Mouse (Mus musculus): Measurements from ENCODE around the gene Cldn4. TPM values are rescaled to one million over a fixed set of nuclear protein-coding genes. Genes with fewer than 3 reads are reported as not detected.
"Not testable (repeated sequence)": the region's sequence is repeated elsewhere in the genome, so short reads cannot be mapped to it uniquely, and the experiment has no call there.

The Cldn4 gene
- polyA plus RNA-seq, 1 experiment from 2014 or later = not detected

DNA sequence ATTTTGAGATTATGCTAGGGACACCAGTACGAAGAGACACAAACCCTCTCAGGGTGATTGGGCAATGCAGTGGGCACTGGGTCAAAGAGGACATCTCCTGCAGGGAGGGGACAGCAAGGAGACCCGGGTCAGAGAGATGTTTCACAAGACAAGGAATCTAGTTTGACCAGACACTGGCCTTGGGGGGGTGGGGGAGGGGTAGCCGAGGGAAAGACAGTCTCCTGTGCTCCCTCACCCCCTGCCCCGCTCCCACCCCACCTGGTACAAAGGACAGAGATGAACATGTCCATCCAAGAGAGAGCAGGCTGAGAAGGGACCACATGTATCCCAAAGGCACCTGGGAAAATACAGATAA, 1.3 kb upstream of the Cldn4 start:
- Histone ChIP-seq H3K4me3 (replicated peaks; ENCODE audit: low read length) (no peak overlapping the region), H3K27me3 (replicated peaks; ENCODE audit: control insufficient read depth, insufficient read depth, low read length) (peaks cover 24% of the 10 kb centered on the region), H3K27ac (ENCODE audit: low read length) (no peak overlapping the region), H3K9ac (replicated peaks; ENCODE audit: low read depth, low read length) (no peak overlapping the region), H3K4me1 (replicated peaks; ENCODE audit: control insufficient read depth, insufficient read depth, low read length) (no peaks in the 10 kb centered on the region), H3K4me2 (ENCODE audit: low read length) (no peak overlapping the region), H3K9me3 (ENCODE audit: control insufficient read depth, low read length) (no peaks in the 10 kb centered on the region), H3K36me3 (ENCODE audit: control insufficient read depth, insufficient read depth) (no peaks in the 10 kb centered on the region)
- 64% methylated on average over 4 of the region's 4 CpGs for WGBS
- ATAC-seq = no peak

DNA sequence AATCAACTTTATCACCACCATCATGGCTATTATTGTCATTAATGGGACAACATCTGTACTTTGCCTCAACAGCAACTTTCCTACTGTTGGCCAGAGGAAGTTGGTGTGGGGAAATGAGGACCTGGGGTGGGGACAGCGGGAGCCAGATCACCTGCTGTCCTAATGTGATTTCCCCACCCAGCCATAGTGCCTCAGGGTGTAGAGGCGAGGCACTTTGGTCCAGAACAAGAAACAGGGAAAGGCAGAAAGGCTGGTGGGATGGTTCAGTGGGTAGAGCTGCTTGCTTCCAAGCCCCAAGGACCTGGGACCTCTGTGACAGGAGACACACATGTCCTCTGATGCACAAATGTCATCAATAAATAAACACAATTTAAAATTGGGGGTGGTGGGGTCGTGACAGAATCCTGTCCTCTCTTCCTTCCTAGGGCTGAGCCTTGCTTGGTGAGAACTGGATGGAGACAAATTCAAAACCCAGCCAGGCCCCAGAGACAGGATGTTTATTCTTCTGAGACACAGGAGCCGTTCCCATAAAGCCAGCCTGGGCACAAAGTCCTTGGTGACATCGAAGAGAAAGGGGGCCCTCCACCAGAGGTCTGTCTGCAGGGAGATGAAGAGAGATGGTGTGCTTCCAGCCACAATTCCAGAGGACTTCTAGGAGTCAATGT, 818 bp upstream of the Cldn4 start:
- ATAC-seq = no peak
- Histone ChIP-seq H3K4me2 (ENCODE audit: low read length) (no peak overlapping the region), H3K4me3 (replicated peaks; ENCODE audit: low read length) (no peak overlapping the region), H3K27me3 (replicated peaks; ENCODE audit: control insufficient read depth, insufficient read depth, low read length) (peaks cover 24% of the 10 kb centered on the region), H3K36me3 (ENCODE audit: control insufficient read depth, insufficient read depth) (no peaks in the 10 kb centered on the region), H3K9ac (replicated peaks; ENCODE audit: low read depth, low read length) (no peak overlapping the region), H3K9me3 (ENCODE audit: control insufficient read depth, low read length) (no peaks in the 10 kb centered on the region), H3K4me1 (replicated peaks; ENCODE audit: control insufficient read depth, insufficient read depth, low read length) (no peaks in the 10 kb centered on the region), H3K27ac (ENCODE audit: low read length) (no peak overlapping the region)
- 72% methylated on average over 5 of the region's 5 CpGs for WGBS

DNA sequence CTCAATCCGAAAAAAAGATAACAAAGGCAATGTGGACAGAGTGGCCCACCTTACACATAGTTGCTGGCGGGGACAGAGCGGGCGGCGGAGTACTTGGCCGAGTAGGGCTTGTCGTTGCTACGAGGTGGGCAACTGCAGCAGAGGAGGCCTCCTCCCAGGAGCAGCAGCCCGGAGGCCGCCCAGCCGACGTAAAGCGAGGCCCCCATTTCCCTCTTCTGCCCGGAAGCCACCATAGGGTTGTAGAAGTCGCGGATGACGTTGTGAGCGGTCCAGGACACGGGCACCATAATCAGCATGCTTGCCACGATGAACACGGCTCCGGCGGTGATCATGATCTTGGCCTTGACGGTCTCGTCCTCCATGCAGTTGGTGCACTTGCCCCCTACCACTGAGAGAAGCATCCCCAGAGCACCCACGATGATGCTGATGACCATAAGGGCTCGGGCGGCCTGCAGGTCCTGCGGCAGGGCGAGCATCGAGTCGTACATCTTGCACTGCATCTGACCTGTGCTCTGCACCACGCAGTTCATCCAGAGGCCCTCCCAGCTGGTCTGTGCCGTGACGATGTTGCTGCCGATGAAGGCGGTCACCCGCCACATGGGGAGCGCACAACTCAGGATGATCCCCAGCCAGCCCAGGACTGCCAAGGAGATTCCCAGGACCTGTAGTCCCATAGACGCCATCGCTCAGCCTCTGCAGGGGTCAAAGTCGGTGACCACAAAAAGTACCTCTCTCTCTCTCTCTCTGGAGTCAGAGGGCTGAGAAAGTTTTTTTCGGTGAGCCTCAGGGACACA, 474 bp downstream of the Cldn4 start:
- 17% methylated on average over 43 of the region's 43 CpGs for WGBS
- H3K36me3 ChIP-seq (ENCODE audit: control insufficient read depth, insufficient read depth) = no peaks in the 10 kb centered on the region
- no peaks in the 10 kb centered on the region for H3K9me3 ChIP-seq (ENCODE audit: control insufficient read depth, low read length)
- ATAC-seq = no peak
- no peak overlapping the region for H3K4me2 ChIP-seq (ENCODE audit: low read length)
- H3K4me3 ChIP-seq (replicated peaks; ENCODE audit: low read length) = no peak overlapping the region
- peaks cover 24% of the 10 kb centered on the region for H3K27me3 ChIP-seq (replicated peaks; ENCODE audit: control insufficient read depth, insufficient read depth, low read length)
- H3K9ac ChIP-seq (replicated peaks; ENCODE audit: low read depth, low read length) = no peak overlapping the region
- H3K27ac ChIP-seq (ENCODE audit: low read length) = no peak overlapping the region
- no peaks in the 10 kb centered on the region for H3K4me1 ChIP-seq (replicated peaks; ENCODE audit: control insufficient read depth, insufficient read depth, low read length)

DNA sequence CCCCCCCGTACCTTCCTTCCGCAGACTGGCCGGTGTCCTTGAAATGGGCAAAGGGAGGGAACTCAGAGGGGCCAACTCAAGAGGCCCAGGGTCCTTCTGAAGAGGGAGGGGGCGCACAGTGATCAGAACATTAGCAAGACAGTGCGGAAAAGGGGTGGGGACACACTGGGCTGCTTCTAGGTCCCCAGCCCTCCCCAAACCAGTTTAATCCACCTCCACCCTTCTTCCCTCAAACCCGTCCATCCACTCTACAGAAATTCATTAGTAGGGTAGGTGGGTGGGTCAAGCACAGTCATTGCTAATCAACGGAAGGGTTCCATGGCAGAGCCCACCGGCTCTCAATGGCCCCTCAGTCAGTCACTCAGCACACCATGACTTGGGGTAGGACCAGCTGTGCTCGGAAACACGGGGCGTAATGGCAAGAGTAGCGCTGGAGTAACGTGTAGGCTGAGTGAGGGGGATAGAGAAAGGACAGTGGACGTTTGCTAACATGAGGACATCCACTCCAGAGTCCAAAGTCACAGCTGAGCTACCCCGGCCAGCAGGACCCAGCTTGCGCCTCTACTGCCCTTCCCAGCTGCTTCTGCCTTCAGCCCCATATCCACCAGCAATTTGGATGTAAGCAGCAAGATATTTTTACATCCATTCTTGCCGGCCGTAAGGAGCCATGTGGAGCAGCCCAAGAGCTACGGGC, 1.3 kb downstream of the Cldn4 start:
- WGBS = 48% methylated on average over 17 of the region's 19 CpGs
- Histone ChIP-seq H3K9me3 (ENCODE audit: control insufficient read depth, low read length) (no peaks in the 10 kb centered on the region), H3K27ac (ENCODE audit: low read length) (no peak overlapping the region), H3K4me2 (ENCODE audit: low read length) (no peak overlapping the region), H3K27me3 (replicated peaks; ENCODE audit: control insufficient read depth, insufficient read depth, low read length) (peaks cover 24% of the 10 kb centered on the region), H3K36me3 (ENCODE audit: control insufficient read depth, insufficient read depth) (no peaks in the 10 kb centered on the region), H3K4me1 (replicated peaks; ENCODE audit: control insufficient read depth, insufficient read depth, low read length) (no peaks in the 10 kb centered on the region), H3K4me3 (replicated peaks; ENCODE audit: low read length) (no peak overlapping the region), H3K9ac (replicated peaks; ENCODE audit: low read depth, low read length) (no peak overlapping the region)
- ATAC-seq = no peak

DNA sequence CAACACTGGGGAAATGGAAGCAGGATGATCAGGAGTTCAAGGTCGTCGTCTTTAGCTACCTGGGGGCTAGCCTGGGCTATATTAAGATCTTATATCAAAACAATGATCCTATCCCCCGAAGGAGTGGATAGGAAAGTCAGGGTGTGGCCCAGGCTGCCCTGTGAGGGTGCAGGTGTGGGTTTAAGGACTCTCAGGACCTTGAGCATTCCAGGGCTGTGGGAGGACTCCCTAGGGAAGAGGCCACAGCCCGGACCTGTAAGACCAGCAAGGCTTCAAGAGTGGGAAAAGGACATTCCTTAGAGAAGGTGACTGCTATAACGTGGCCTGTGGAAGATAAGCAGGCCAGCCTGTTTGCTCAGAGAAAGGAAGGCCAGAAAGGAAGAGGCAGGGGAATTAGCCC, 2.6 kb downstream of the Cldn4 start:
- ATAC-seq = no peak
- Histone ChIP-seq H3K4me3 (replicated peaks; ENCODE audit: low read length) (no peak overlapping the region), H3K27ac (ENCODE audit: low read length) (no peak overlapping the region), H3K27me3 (replicated peaks; ENCODE audit: control insufficient read depth, insufficient read depth, low read length) (peaks cover 24% of the 10 kb centered on the region), H3K9ac (replicated peaks; ENCODE audit: low read depth, low read length) (no peak overlapping the region), H3K9me3 (ENCODE audit: control insufficient read depth, low read length) (no peaks in the 10 kb centered on the region), H3K4me2 (ENCODE audit: low read length) (no peak overlapping the region), H3K4me1 (replicated peaks; ENCODE audit: control insufficient read depth, insufficient read depth, low read length) (no peaks in the 10 kb centered on the region), H3K36me3 (ENCODE audit: control insufficient read depth, insufficient read depth) (no peaks in the 10 kb centered on the region)
- WGBS = 83% methylated on average over 5 of the region's 5 CpGs

DNA sequence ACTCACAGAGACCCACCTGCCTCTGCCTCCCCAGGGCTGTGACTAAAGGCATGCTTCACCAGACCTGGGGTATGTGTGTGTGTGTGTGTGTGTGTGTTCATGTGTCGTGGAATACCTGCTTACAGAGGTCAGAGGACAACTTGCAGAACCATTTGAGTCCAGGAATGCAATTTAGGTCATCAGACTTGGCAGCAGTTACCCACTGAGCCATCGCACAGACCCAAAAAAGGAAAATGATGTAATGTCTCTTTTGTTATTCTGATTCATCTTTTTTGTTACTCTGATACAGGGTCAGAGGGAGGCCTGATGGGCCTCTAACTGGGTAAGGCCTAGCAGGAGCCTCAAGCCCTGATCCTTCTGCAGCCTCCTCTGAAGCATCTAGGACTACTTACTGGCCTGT, 4.0 kb downstream of the Cldn4 start:
- no peak for ATAC-seq
- H3K4me3 ChIP-seq (replicated peaks; ENCODE audit: low read length) = no peak overlapping the region
- H3K36me3 ChIP-seq (ENCODE audit: control insufficient read depth, insufficient read depth) = no peaks in the 10 kb centered on the region
- no peaks in the 10 kb centered on the region for H3K4me1 ChIP-seq (replicated peaks; ENCODE audit: control insufficient read depth, insufficient read depth, low read length)
- H3K27me3 ChIP-seq (replicated peaks; ENCODE audit: control insufficient read depth, insufficient read depth, low read length) = peaks cover 24% of the 10 kb centered on the region
- H3K9ac ChIP-seq (replicated peaks; ENCODE audit: low read depth, low read length) = no peak overlapping the region
- no peak overlapping the region for H3K27ac ChIP-seq (ENCODE audit: low read length)
- no peaks in the 10 kb centered on the region for H3K9me3 ChIP-seq (ENCODE audit: control insufficient read depth, low read length)
- WGBS = 70% methylated on average over 2 of the region's 2 CpGs
- H3K4me2 ChIP-seq (ENCODE audit: low read length) = no peak overlapping the region

DNA sequence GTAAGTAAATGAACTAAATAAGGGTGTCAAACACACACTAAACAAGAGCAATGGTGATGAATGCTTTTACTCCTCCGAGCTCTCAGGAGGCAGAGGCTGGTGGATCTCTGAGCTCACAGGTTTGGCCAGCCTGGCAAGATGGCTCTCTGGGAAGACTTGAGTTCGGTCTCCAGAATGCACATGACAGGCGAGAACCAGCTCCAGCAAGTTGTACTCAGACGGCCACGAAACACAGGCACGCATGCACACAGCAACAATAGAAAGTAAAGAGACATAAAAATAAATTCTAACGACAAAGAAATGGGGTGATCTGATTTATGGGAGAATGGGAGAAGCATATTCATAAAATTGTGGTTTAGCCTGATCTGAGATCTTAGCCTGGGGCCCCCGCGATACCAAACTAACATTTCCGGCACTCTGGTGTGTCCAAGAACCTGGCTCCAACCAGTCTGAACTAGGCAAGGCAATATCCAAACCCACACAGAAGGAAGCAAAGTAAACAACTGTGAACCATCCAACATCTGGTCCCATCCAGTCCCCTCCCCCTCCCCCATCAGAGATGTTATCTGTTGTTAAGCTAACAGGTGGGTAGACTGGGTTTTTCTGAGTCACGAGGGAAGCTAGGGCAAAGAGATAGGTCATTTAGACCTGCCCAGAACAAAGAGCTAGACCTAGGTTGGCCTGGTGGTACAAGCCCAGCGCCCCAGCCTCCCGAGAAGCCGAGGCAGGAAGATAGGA, 5.1 kb downstream of the Cldn4 start:
- ATAC-seq = no peak
- H3K9me3 ChIP-seq (ENCODE audit: control insufficient read depth, low read length) = no peaks in the 10 kb centered on the region

DNA sequence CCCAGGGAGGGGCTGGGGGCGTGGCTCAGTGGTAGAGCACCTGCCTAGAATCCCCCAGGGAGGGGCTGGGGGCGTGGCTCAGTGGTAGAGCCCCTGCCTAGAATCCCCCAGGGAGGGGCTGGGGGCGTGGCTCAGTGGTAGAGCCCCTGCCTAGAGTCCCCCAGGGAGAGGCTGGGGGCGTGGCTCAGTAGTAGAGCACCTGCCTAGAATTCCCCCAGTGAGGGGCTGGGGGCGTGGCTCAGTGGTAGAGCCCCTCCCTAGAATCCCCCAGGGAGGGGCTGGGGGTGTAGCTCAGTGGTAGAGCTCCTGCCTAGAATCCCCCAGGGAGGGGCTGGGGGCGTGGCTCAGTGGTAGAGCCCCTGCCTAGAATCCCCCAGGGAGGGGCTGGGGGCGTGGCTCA, 7.2 kb downstream of the Cldn4 start:
- H3K9me3 ChIP-seq (ENCODE audit: control insufficient read depth, low read length); H3K4me1 ChIP-seq (replicated peaks; ENCODE audit: control insufficient read depth, insufficient read depth, low read length); H3K36me3 ChIP-seq (ENCODE audit: control insufficient read depth, insufficient read depth); ATAC-seq; H3K4me3 ChIP-seq (replicated peaks; ENCODE audit: low read length); H3K27ac ChIP-seq (ENCODE audit: low read length); H3K9ac ChIP-seq (replicated peaks; ENCODE audit: low read depth, low read length); H3K4me2 ChIP-seq (ENCODE audit: low read length); H3K27me3 ChIP-seq (replicated peaks; ENCODE audit: control insufficient read depth, insufficient read depth, low read length): not testable (repeated sequence)
- 91% methylated on average over 1 of the region's 7 CpGs for WGBS

More for the DNA sequence above, 5.1 kb downstream of the Cldn4 start:
- H3K36me3 ChIP-seq (ENCODE audit: control insufficient read depth, insufficient read depth) = no peaks in the 10 kb centered on the region
- H3K4me1 ChIP-seq (replicated peaks; ENCODE audit: control insufficient read depth, insufficient read depth, low read length) = no peaks in the 10 kb centered on the region
- 87% methylated on average over 14 of the region's 14 CpGs for WGBS
- no peak overlapping the region for H3K9ac ChIP-seq (replicated peaks; ENCODE audit: low read depth, low read length)
- peaks cover 16% of the 10 kb centered on the region for H3K27me3 ChIP-seq (replicated peaks; ENCODE audit: control insufficient read depth, insufficient read depth, low read length)
- H3K27ac ChIP-seq (ENCODE audit: low read length) = no peak overlapping the region
- H3K4me2 ChIP-seq (ENCODE audit: low read length) = no peak overlapping the region
- no peak overlapping the region for H3K4me3 ChIP-seq (replicated peaks; ENCODE audit: low read length)

DNA sequence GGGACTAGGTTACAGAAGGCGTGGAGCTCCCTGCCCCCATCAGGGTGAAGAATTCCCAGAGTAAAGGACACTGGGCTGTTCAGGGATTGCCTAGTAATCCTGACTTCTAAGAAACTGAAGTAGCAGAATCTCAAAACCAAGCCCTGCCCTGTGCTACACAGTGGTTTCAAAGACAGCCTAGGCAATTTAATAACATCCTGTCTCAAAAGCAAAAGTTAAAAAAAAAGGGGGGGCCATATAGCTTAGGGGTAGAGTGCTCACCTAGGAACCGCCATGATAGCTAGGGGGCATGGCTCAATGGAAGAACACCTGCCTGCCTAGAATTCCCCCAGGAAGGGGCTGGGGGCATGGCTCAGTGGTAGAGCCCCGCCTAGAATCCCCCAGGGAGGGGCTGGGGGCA, 7.7 kb downstream of the Cldn4 start:
- no peaks in the 10 kb centered on the region for H3K4me1 ChIP-seq (replicated peaks; ENCODE audit: control insufficient read depth, insufficient read depth, low read length)
- H3K4me3 ChIP-seq (replicated peaks; ENCODE audit: low read length) = no peak overlapping the region
- H3K9me3 ChIP-seq (ENCODE audit: control insufficient read depth, low read length) = no peaks in the 10 kb centered on the region
- no peaks in the 10 kb centered on the region for H3K27me3 ChIP-seq (replicated peaks; ENCODE audit: control insufficient read depth, insufficient read depth, low read length)
- no peak overlapping the region for H3K4me2 ChIP-seq (ENCODE audit: low read length)
- H3K9ac ChIP-seq (replicated peaks; ENCODE audit: low read depth, low read length) = no peak overlapping the region
- no peak for ATAC-seq
- WGBS = 69% methylated on average over 3 of the region's 3 CpGs
- no peaks in the 10 kb centered on the region for H3K36me3 ChIP-seq (ENCODE audit: control insufficient read depth, insufficient read depth)
- no peak overlapping the region for H3K27ac ChIP-seq (ENCODE audit: low read length)
